ENCODE assay signal across 8 mouse cellular contexts in the genomic region with DNA sequence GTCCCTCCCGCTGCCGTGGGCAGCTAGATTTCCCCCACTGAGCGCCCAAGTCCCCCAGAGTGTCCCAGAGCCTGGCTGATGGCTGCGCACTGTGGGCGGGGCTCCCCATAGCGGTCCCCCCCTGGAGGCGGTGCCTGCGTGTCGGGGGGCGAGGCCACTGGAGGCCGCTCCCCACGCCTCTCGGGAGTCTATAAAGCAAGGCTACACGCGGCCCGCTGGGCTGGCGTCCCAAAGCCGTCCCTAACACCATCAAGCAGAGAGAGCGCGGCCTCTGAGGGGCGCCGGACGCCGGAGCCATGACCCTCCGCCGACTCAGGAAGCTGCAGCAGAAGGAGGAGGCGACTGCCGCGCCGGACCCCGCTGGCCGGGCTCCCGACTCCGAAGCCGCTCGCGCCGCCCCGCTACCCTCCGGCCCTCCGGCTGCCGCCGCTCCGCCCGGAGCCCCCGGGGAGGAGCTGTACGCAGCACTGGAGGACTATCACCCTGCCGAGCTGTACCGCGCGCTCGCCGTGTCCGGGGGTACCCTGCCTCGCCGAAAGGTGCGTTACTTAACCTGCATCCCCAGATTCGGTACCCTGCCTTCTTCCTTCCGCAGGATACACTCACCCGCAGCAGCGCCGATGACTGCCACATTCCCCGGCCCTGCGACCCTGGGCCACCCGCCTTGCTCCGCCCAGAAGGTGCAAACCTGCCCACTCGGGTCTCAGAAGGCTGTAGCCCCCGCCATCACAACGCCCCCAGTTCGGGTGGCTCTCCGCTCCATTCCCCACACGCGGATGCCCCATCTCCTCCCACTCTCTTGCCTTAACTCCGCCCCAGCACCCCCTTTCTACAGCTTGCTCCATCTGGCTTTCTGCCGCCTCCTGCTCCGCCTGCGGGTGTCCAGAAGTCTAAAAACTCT. TPM values are rescaled to one million over a fixed set of nuclear protein-coding genes. Genes with fewer than 3 reads are reported as not detected.
DNase-seq lines count a peak whose midpoint lies in the region; ATAC-seq and TF ChIP-seq lines count a peak whose summit lies in the region.

A gene (plus strand): TSS at position 183 of the 901 bp plus-strand sequence.

- intact Hi-C loops in left cerebral cortex, adult 2 months (cut with DNase I) = loop anchor here (1.0 to 10.0 kb wide), 3 partner anchors 12 to 851 kb away; a partner anchor contains a TSS

- peak; percentile 91 for DNase-seq in Muller cell, postnatal 12 days (ENCODE audit: inconsistent ontology term)
- peak; percentile 78 to 87 for DNase-seq in cerebellum, postnatal 10 days
- DNase-seq in gastrocnemius, adult 18-20 months (ENCODE audit: low spot score) = peak; percentile 92
- DNase-seq in left cerebral cortex, adult 2 months (ENCODE audit: extremely low spot score in 1 of 2, low spot score in 2 of 2) = peak; percentile 90 to 92
- peak; percentile 95 to 96 for DNase-seq in lung, postnatal 4 days
- DNase-seq in retina, postnatal 1 day = peak; percentile 89
- DNase-seq in thymus, postnatal 4 days = peak; percentile 84

- no peaks in the 10 kb centered on the region for H3K9me3 ChIP-seq in hindbrain, embryonic 15.5 days

- H3K4me2 ChIP-seq in hindbrain, embryonic 15.5 days = peak within 1 kb of the TSS; percentile 99

- H3K27me3 ChIP-seq in hindbrain, embryonic 15.5 days = peaks cover 8% of the 10 kb centered on the region; the same call in 1 of the 2 replicates

- H3K27ac ChIP-seq in hindbrain, embryonic 15.5 days (replicated peaks) = peak within 1 kb of the TSS; percentile 58
- H3K27ac ChIP-seq in left cerebral cortex, adult 2 months = peak within 1 kb of the TSS; percentile 97

- no peaks in the 10 kb centered on the region for H3K36me3 ChIP-seq in hindbrain, embryonic 15.5 days

- peaks cover 42% of the 10 kb centered on the region for H3K4me1 ChIP-seq in hindbrain, embryonic 15.5 days (replicated peaks)

- ATAC-seq in hindbrain, embryonic 15.5 days (ENCODE audit: low FRiP score, low read depth) = peak; percentile 86

- H3K9ac ChIP-seq in hindbrain, embryonic 15.5 days = peak within 1 kb of the TSS; percentile 74

- TF ChIP-seq CTCF in left cerebral cortex, adult 2 months (IDR thresholded peaks at IDR 0.05) = no peak; the same call in 1 of the 2 replicates

- H3K4me3 ChIP-seq in hindbrain, embryonic 15.5 days = peak within 1 kb of the TSS; percentile 87
- H3K4me3 ChIP-seq in left cerebral cortex, adult 2 months = peak within 1 kb of the TSS; percentile 99

- WGBS in hindbrain, embryonic 15.5 days = under 1% methylated on average over 75 of the region's 77 CpGs

RNA-seq across cellular contexts. Expression of the gene that starts here (rescaled TPM):
- total RNA-seq in gastrocnemius, adult 18-20 months (2021) = 1 to 10 TPM; 4.4 to 5.1 TPM
- 1.9 and 2.4 TPM in 2 replicates for polyA plus RNA-seq in hindbrain, embryonic 15.5 days (2015; fragmentation: Nextera tagmentation; extraction: Ambion mirVana)
- total RNA-seq in left cerebral cortex, adult 2 months (2021) = 100 to 1,000 TPM in 1 of 2 experiments, 10 to 100 TPM in 1; 89.7 to 107 TPM

Comparison
In these comparisons a context has a peak if more than half of its experiments do, and no peak if none do; other contexts are left out.
1. Peak in every context shown above with its lines: DNase-seq, ATAC-seq, H3K4me3 ChIP-seq and H3K27ac ChIP-seq.
2. RNA of the gene that starts here (total RNA-seq): 89.7 to 107 TPM in left cerebral cortex, adult 2 months; 4.4 to 5.1 TPM in gastrocnemius, adult 18-20 months; every median in the first group is over 10 times any median in the second.